Mouse (Mus musculus) E14TG2a.4 (cell line): ENCODE results near the gene Grin2c.

Source experiments
- CTCF ChIP-seq: conservative IDR thresholded peaks from 2 replicates; pipeline ENCODE4 v1.5.1; 2014; ENCODE audit warnings: low read length
- NANOG ChIP-seq: IDR thresholded peaks from 2 replicates; pipeline ENCODE4 v1.6.1; 2014; ENCODE audit warnings: borderline replicate concordance, low read length, mixed read lengths
- POU5F1 ChIP-seq: IDR thresholded peaks from 2 replicates; pipeline ENCODE4 v1.6.1; 2014; ENCODE audit warnings: low read length, borderline replicate concordance

DNA sequence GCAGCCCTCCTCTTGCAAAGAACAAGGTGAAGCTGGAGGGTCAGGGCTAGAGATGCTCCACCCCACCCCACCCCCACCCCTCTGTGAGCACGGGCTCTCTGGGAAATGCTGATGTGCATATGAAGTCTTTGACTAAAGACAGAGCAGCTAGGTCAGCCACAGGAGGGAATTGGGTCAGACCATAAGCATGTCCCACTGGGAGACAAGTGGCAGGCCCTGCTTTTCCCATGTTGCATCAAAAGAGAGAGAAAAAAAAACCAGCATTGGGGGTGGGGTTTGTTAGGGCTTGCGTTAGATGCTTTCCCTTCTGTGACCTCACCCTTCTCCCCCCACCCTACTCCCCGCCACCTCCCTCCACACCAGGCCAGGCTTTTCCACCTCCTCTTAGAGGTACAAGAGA is 19.8 kb downstream of the Grin2c start:
- no peak for TF ChIP-seq CTCF
- no peak for TF ChIP-seq POU5F1
- no peak for TF ChIP-seq NANOG
